In the genomic region with DNA sequence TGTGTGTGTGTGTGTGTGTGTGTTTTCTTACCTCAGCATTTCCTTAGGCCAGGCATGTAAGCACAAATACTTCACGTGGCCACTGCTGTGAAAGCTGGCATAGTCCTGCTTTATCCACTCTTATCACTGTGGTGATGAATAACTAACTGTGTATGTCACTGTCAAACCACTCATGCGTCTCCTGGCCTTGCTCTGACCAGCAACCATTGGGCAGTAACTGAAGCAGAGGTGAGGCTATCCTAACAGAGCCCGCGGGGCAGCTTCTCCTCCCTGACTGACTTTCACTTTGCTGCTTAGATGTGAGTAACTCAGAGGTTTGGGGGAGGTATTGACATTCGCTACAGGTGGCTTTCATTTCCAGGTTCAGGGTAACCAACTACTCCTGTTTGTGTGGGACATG, we compare ENCODE assay signal across 11 mouse cellular contexts.
DNase-seq lines count a peak whose midpoint lies in the region; ATAC-seq and TF ChIP-seq lines count a peak whose summit lies in the region.
"Had no signal": no experiment of that assay in that cellular context is flagged by ENCODE, and none has a peak within 500 bp of the region (broad histone marks: within the 10 kb centered on the region; RNA-seq: fewer than 3 reads in every experiment).

No protein-coding gene starts in this region.

- 59% methylated on average over 5 of the region's 5 CpGs for WGBS in heart, adult 2 months
- 55% methylated on average over 5 of the region's 5 CpGs for WGBS in stomach, embryonic 16.5 days

- no peaks in the 10 kb centered on the region for H3K79me2 ChIP-seq in heart, adult 2 months (replicated peaks; ENCODE audit: control insufficient read depth, insufficient read depth, low read length)

- H3K9me3 ChIP-seq in stomach, embryonic 16.5 days (replicated peaks; ENCODE audit: control insufficient read depth, low read length) = no peaks in the 10 kb centered on the region
- H3K9me3 ChIP-seq: liver, embryonic 13.5 days had no signal

- H3K4me1 ChIP-seq in heart, adult 2 months (ENCODE audit: control insufficient read depth, insufficient read depth, low read length) = peaks cover 1% of the 10 kb centered on the region; the same call in 1 of the 2 replicates
- peaks cover 3% of the 10 kb centered on the region; the same call in 1 of the 2 replicates for H3K4me1 ChIP-seq in stomach, embryonic 16.5 days (ENCODE audit: control insufficient read depth, insufficient read depth, low read length)
- H3K4me1 ChIP-seq: liver, embryonic 13.5 days had no signal

- no peaks in the 10 kb centered on the region for H3K27me3 ChIP-seq in heart, adult 2 months (ENCODE audit: control insufficient read depth, insufficient read depth, low read length)
- no peaks in the 10 kb centered on the region for H3K27me3 ChIP-seq in stomach, embryonic 16.5 days (ENCODE audit: control insufficient read depth, insufficient read depth, low read length)
- H3K27me3 ChIP-seq: liver, embryonic 13.5 days had no signal

- H3K4me3 ChIP-seq in heart, adult 2 months = no peak overlapping the region
- no peak overlapping the region for H3K4me3 ChIP-seq in stomach, embryonic 16.5 days (replicated peaks; ENCODE audit: low read length)
- H3K4me3 ChIP-seq: liver, embryonic 13.5 days had no signal

- no peak for TF ChIP-seq EP300 in heart, adult 2 months (IDR thresholded peaks at IDR 0.05; ENCODE audit: insufficient read depth, low read depth, low read length)

- intact Hi-C loops in heart, adult 2 months (cut with DNase I) = loop anchor here (10.0 kb wide), 2 partner anchors 116 to 486 kb away; no protein-coding TSS in a partner anchor

- DNase-seq in heart, adult 2 months = peak in 1 of 2 experiments; percentile 24
- no peak for DNase-seq in heart, adult 8-10 months (ENCODE audit: low spot score)
- peak; percentile 21 for DNase-seq in retina, postnatal 1 day
- DNase-seq in retina, embryonic 14.5 days (ENCODE audit: low spot score) = no peak
- DNase-seq in kidney, adult 9 months = peak; percentile 36
- no peak for DNase-seq in embryo, embryonic 9.5 days (ENCODE audit: extremely low spot score)
- DNase-seq: cerebellum, adult 11-12 months; liver, embryonic 13.5 days; lung, postnatal 4 days had no signal

- TF ChIP-seq POLR2A in heart, adult 2 months (IDR thresholded peaks at IDR 0.05; ENCODE audit: insufficient read depth, low read depth, low read length) = no peak

- TF ChIP-seq CTCF in heart, adult 2 months (IDR thresholded peaks at IDR 0.05) = no peak

- peaks cover 2% of the 10 kb centered on the region; the same call in 1 of the 2 replicates for H3K36me3 ChIP-seq in heart, adult 2 months (ENCODE audit: control insufficient read depth, insufficient read depth, low read length)
- H3K36me3 ChIP-seq in stomach, embryonic 16.5 days (ENCODE audit: control insufficient read depth, insufficient read depth, low read length) = no peaks in the 10 kb centered on the region
- H3K36me3 ChIP-seq: liver, embryonic 13.5 days had no signal

- no peak overlapping the region for H3K4me2 ChIP-seq in stomach, embryonic 16.5 days (ENCODE audit: low read depth, low read length)
- H3K4me2 ChIP-seq: liver, embryonic 13.5 days had no signal

- H3K27ac ChIP-seq in heart, adult 2 months = peak overlapping the region; percentile 10
- no peak overlapping the region for H3K27ac ChIP-seq in stomach, embryonic 16.5 days (ENCODE audit: low read length)
- H3K27ac ChIP-seq: liver, embryonic 13.5 days had no signal

- H3K9ac ChIP-seq in heart, adult 2 months (ENCODE audit: low read depth, low read length) = no peak overlapping the region
- H3K9ac ChIP-seq in stomach, embryonic 16.5 days (ENCODE audit: low read length) = no peak overlapping the region
- H3K9ac ChIP-seq: liver, embryonic 13.5 days had no signal

- peak; percentile 21; the same call in 1 of the 2 replicates for ATAC-seq in stomach, embryonic 16.5 days (ENCODE audit: insufficient read depth, low FRiP score)
- no peak for ATAC-seq in activated CD4-positive, CD25-positive, alpha-beta regulatory T cell, adult 4 months

Comparison
In these comparisons a context has a peak if more than half of its experiments do, and no peak if none do; other contexts are left out.
1. DNase-seq: peak in retina, postnatal 1 day (single experiment) and kidney, adult 9 months (single experiment); none in heart, adult 8-10 months (single experiment), retina, embryonic 14.5 days (single experiment) and embryo, embryonic 9.5 days (single experiment).